Mouse (Mus musculus): ENCODE data around the gene Spsb4. TPM values are rescaled to one million over a fixed set of nuclear protein-coding genes. Genes with fewer than 3 reads are reported as not detected.
A peak's percentile ranks its signal among the peaks of the same experiment; 100 is the strongest.

Spsb4 gene
- total and polyA plus RNA-seq, 3 experiments: 4.2 to 9.1 (median 7.2) TPM

GRCm38 (mm10) chr9:96977287-96978145 is 41.1 kb downstream of the Spsb4 start:
- Histone ChIP-seq H3K4me3 (no peak overlapping the region), H3K36me3 (ENCODE audit: control insufficient read depth, insufficient read depth, low read length) (no peaks in the 10 kb centered on the region), H3K27ac (no peak overlapping the region), H3K9ac (ENCODE audit: low read depth, low read length) (no peak overlapping the region), H3K79me2 (replicated peaks; ENCODE audit: control insufficient read depth, insufficient read depth, low read length) (no peaks in the 10 kb centered on the region), H3K27me3 (ENCODE audit: control insufficient read depth, insufficient read depth, low read length) (no peaks in the 10 kb centered on the region), H3K4me1 (ENCODE audit: control insufficient read depth, insufficient read depth, low read length) (peaks cover 2% of the 10 kb centered on the region; the same call in 1 of the 2 replicates)
- intact Hi-C loops (cut with DNase I): no loop called here
- 35% methylated on average over 13 of the region's 13 CpGs for WGBS
- TF ChIP-seq CTCF (IDR thresholded peaks at IDR 0.05) (no peak), EP300 (IDR thresholded peaks at IDR 0.05; ENCODE audit: insufficient read depth, low read depth, low read length) (no peak), POLR2A (IDR thresholded peaks at IDR 0.05; ENCODE audit: insufficient read depth, low read depth, low read length) (no peak)
- DNase-seq: peak in 1 of 2 experiments; percentile 47

GRCm38 (mm10) chr9:96973091-96973490 is 45.6 kb downstream of the Spsb4 start:
- H3K36me3 ChIP-seq (ENCODE audit: control insufficient read depth, insufficient read depth, low read length): no peaks in the 10 kb centered on the region
- peak in 1 of 2 experiments; percentile 45 for DNase-seq
- H3K9ac ChIP-seq (ENCODE audit: low read depth, low read length): no peak overlapping the region
- no peak overlapping the region for H3K4me3 ChIP-seq
- H3K27me3 ChIP-seq (ENCODE audit: control insufficient read depth, insufficient read depth, low read length): no peaks in the 10 kb centered on the region
- intact Hi-C loops (cut with DNase I): no loop called here
- H3K27ac ChIP-seq: no peak overlapping the region
- H3K79me2 ChIP-seq (replicated peaks; ENCODE audit: control insufficient read depth, insufficient read depth, low read length): no peaks in the 10 kb centered on the region
- no peak for TF ChIP-seq POLR2A (IDR thresholded peaks at IDR 0.05; ENCODE audit: insufficient read depth, low read depth, low read length)
- TF ChIP-seq CTCF (IDR thresholded peaks at IDR 0.05): no peak
- TF ChIP-seq EP300 (IDR thresholded peaks at IDR 0.05; ENCODE audit: insufficient read depth, low read depth, low read length): no peak
- peaks cover 8% of the 10 kb centered on the region for H3K4me1 ChIP-seq (ENCODE audit: control insufficient read depth, insufficient read depth, low read length)
- WGBS: 66% methylated on average over 9 of the region's 9 CpGs

DNA sequence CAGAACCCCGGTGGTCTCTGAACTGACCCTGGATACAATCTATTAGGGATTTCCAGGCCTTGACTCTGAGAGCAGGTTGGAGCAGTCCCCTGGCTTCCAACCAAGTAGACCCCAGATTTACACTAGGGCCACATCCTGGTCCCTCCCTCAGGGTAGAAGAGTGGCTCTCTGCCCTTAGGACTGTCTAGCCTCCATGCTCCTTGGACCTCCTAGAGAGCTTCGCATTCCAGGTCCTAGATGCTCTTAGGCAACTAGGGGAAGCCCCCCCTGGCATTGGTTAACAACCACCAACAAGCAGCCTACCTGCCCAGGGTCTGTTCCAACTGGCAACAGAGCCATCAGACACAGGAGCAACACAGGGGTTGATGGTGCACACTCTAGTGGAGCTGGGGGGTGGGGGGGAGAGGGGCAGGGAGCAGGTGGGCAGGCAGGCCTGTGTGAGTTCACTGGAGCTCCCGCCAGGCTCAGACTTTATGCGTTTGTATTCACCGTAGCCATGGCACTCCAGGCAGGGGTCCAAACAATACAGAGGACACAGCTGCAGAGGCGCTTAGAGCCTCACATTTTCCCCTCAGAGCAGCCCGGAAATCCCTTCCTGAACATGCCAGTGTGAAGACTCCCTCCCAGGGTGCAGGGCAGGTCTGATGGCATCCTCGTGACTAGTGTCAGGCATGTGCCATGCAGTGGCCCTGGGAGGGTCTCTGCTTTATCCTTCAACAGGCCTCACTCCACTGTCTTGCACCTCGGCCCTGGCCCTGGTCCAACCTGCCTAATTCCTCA is 46.8 kb downstream of the Spsb4 start:
- H3K4me1 ChIP-seq (ENCODE audit: control insufficient read depth, insufficient read depth, low read length): peaks cover 6% of the 10 kb centered on the region
- no peaks in the 10 kb centered on the region for H3K79me2 ChIP-seq (replicated peaks; ENCODE audit: control insufficient read depth, insufficient read depth, low read length)
- 21% methylated on average over 9 of the region's 9 CpGs for WGBS
- H3K27ac ChIP-seq: no peak overlapping the region; the same call in 1 of the 2 replicates
- TF ChIP-seq EP300 (IDR thresholded peaks at IDR 0.05; ENCODE audit: insufficient read depth, low read depth, low read length) (0 out of 2 replicates have a peak, but pooled peaks have one; percentile 26), POLR2A (IDR thresholded peaks at IDR 0.05; ENCODE audit: insufficient read depth, low read depth, low read length) (no peak), CTCF (IDR thresholded peaks at IDR 0.05) (no peak)
- H3K9ac ChIP-seq (ENCODE audit: low read depth, low read length): no peak overlapping the region
- H3K27me3 ChIP-seq (ENCODE audit: control insufficient read depth, insufficient read depth, low read length): no peaks in the 10 kb centered on the region
- intact Hi-C loops (cut with DNase I): no loop called here
- H3K36me3 ChIP-seq (ENCODE audit: control insufficient read depth, insufficient read depth, low read length): no peaks in the 10 kb centered on the region
- no peak overlapping the region for H3K4me3 ChIP-seq
- peak; percentile 69 to 82 for DNase-seq

DNA sequence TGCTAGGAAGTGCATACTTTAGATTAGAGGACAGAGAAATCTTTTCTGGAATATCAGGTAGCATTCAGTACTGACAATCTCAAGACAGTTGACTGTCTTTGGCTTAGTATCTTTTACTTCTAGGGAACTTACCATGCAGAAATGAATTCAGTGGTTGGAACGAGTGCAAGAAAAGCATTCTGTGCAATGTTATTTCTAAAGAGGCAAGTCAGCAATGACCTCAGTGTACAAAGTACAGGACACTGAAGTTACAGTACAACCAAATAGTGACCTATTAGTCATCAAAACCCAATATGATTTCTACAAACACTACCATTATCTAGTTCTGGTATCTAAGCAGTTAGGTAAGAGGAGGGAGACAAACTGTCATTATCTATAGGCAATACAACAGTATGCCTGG is 51.1 kb downstream of the Spsb4 start:
- DNase-seq: no peak
- no peak overlapping the region for H3K4me3 ChIP-seq
- peaks cover 6% of the 10 kb centered on the region for H3K4me1 ChIP-seq (ENCODE audit: control insufficient read depth, insufficient read depth, low read length)
- H3K9ac ChIP-seq (ENCODE audit: low read depth, low read length): no peak overlapping the region
- 46% methylated on average over 1 of the region's 1 CpGs for WGBS
- no peaks in the 10 kb centered on the region for H3K36me3 ChIP-seq (ENCODE audit: control insufficient read depth, insufficient read depth, low read length)
- TF ChIP-seq POLR2A (IDR thresholded peaks at IDR 0.05; ENCODE audit: insufficient read depth, low read depth, low read length) (no peak), CTCF (IDR thresholded peaks at IDR 0.05) (no peak), EP300 (IDR thresholded peaks at IDR 0.05; ENCODE audit: insufficient read depth, low read depth, low read length) (no peak)
- no peak overlapping the region for H3K27ac ChIP-seq
- intact Hi-C loops (cut with DNase I): no loop called here
- H3K79me2 ChIP-seq (replicated peaks; ENCODE audit: control insufficient read depth, insufficient read depth, low read length): no peaks in the 10 kb centered on the region
- H3K27me3 ChIP-seq (ENCODE audit: control insufficient read depth, insufficient read depth, low read length): no peaks in the 10 kb centered on the region

- no peaks in the 10 kb centered on the region for H3K36me3 ChIP-seq (ENCODE audit: control insufficient read depth, insufficient read depth, low read length)
- no peak for DNase-seq
- intact Hi-C loops (cut with DNase I): no loop called here
- no peaks in the 10 kb centered on the region for H3K27me3 ChIP-seq (ENCODE audit: control insufficient read depth, insufficient read depth, low read length)
- H3K27ac ChIP-seq: no peak overlapping the region
- TF ChIP-seq POLR2A (IDR thresholded peaks at IDR 0.05; ENCODE audit: insufficient read depth, low read depth, low read length): no peak
- TF ChIP-seq EP300 (IDR thresholded peaks at IDR 0.05; ENCODE audit: insufficient read depth, low read depth, low read length): no peak
- no peak for TF ChIP-seq CTCF (IDR thresholded peaks at IDR 0.05)
- WGBS: 97% methylated on average over 7 of the region's 7 CpGs
- H3K9ac ChIP-seq (ENCODE audit: low read depth, low read length): no peak overlapping the region
- H3K4me3 ChIP-seq: no peak overlapping the region
- no peaks in the 10 kb centered on the region for H3K79me2 ChIP-seq (replicated peaks; ENCODE audit: control insufficient read depth, insufficient read depth, low read length)
- H3K4me1 ChIP-seq (ENCODE audit: control insufficient read depth, insufficient read depth, low read length): no peaks in the 10 kb centered on the region
Measured at GRCm38 (mm10) chr9:96966465-96966864, 52.2 kb downstream of the Spsb4 start.

Data from heart, adult 2 months (tissue).